Mouse (Mus musculus) C2C12 (cell line): ENCODE data around the gene Ifna14.

ENCODE experiments used
- CEBPB ChIP-seq: IDR thresholded peaks from one replicate; pipeline ENCODE4 v1.6.1; 2011; ENCODE audit warnings: low read depth, mild to moderate bottlenecking, control low read depth, moderate library complexity
- CTCF ChIP-seq: IDR thresholded peaks from one replicate; pipeline ENCODE4 v1.5.1; 2011; ENCODE audit not compliant: control insufficient read depth, insufficient read depth, insufficient read length

GRCm38 (mm10) chr4:88533499-88533898 is 38.1 kb downstream of the Ifna14 start:
- TF ChIP-seq CTCF (no peak), CEBPB (no peak)
